Mouse (Mus musculus) ovary, postnatal 14 days (tissue): Measurements from ENCODE around the gene Nos2.

Source experiments
- DNase-seq: peaks from one replicate; pipeline ENCODE4 v3.0.0; 2022; ENCODE audit warnings: low spot score

Gene Nos2

GRCm38 (mm10) chr11:78920411-78920939 lies at the start of gene Nos2:
Gene Nos2 (plus strand): TSS chr11:78920787.
- DNase-seq: no peak

- no peak for DNase-seq
Observed at GRCm38 (mm10) chr11:78870891-78871290, 49.7 kb upstream of the Nos2 start.

- DNase-seq: no peak
Observed at GRCm38 (mm10) chr11:78872782-78873181, 47.8 kb upstream of the Nos2 start.

- DNase-seq: no peak
Observed at GRCm38 (mm10) chr11:78879727-78880126, 40.9 kb upstream of the Nos2 start.

- no peak for DNase-seq
Observed at GRCm38 (mm10) chr11:78886693-78887092, 33.9 kb upstream of the Nos2 start.

- DNase-seq: peak; percentile 60
Observed at GRCm38 (mm10) chr11:78887102-78887971, 33.2 kb upstream of the Nos2 start.

GRCm38 (mm10) chr11:78889156-78889555 lies 31.4 kb upstream of the Nos2 start:
- no peak for DNase-seq

GRCm38 (mm10) chr11:78896357-78897123 lies 24.0 kb upstream of the Nos2 start:
- no peak for DNase-seq

GRCm38 (mm10) chr11:78915473-78915872 lies 5.1 kb upstream of the Nos2 start:
- DNase-seq: no peak

GRCm38 (mm10) chr11:78916410-78916809 lies 4.2 kb upstream of the Nos2 start:
- DNase-seq: no peak

- DNase-seq: no peak
Observed at GRCm38 (mm10) chr11:78919745-78920144, 842 bp upstream of the Nos2 start.

- DNase-seq: peak; percentile 23
Observed at GRCm38 (mm10) chr11:78922678-78923407, 2.3 kb downstream of the Nos2 start.

GRCm38 (mm10) chr11:78924111-78924510 lies 3.5 kb downstream of the Nos2 start:
- DNase-seq: no peak

GRCm38 (mm10) chr11:78924916-78925315 lies 4.3 kb downstream of the Nos2 start:
- DNase-seq: peak; percentile 22

- DNase-seq: peak; percentile 38
Observed at GRCm38 (mm10) chr11:78929345-78929744, 8.8 kb downstream of the Nos2 start.

- DNase-seq: no peak
Observed at GRCm38 (mm10) chr11:78934307-78934706, 13.7 kb downstream of the Nos2 start.

GRCm38 (mm10) chr11:78934727-78935126 lies 14.1 kb downstream of the Nos2 start:
- DNase-seq: no peak

GRCm38 (mm10) chr11:78935178-78935577 lies 14.6 kb downstream of the Nos2 start:
- no peak for DNase-seq

- DNase-seq: no peak
Observed at GRCm38 (mm10) chr11:78943083-78943482, 22.5 kb downstream of the Nos2 start.

GRCm38 (mm10) chr11:78950365-78950764 lies 29.8 kb downstream of the Nos2 start:
- DNase-seq: no peak

GRCm38 (mm10) chr11:78952467-78952866 lies 31.9 kb downstream of the Nos2 start:
- DNase-seq: peak; percentile 59

- DNase-seq: peak; percentile 57
Observed at GRCm38 (mm10) chr11:78956260-78956659, 35.7 kb downstream of the Nos2 start.
